Mouse (Mus musculus): ENCODE results near the gene D630045J12Rik.

D630045J12Rik gene

DNA sequence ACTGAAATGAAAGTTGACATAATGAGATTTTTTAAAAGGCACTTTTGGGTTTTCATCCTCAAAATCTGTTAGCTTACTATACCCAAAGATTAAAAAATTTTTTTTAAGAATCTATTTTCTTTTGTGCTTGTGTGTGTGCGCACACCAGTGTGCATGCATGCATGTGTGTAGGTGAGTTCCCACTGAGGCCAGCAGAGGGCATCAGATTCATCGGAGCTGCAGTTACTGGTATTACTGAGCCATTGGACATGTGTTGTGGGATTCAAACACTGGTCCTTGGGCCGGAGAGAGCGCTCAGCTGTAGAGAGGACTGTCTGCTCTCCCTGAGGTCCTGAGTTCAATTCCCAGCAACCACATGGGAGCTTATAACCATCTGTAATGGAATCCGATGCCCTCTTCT lies 123.9 kb downstream of the D630045J12Rik start:
- DNase-seq, result no peak

DNA sequence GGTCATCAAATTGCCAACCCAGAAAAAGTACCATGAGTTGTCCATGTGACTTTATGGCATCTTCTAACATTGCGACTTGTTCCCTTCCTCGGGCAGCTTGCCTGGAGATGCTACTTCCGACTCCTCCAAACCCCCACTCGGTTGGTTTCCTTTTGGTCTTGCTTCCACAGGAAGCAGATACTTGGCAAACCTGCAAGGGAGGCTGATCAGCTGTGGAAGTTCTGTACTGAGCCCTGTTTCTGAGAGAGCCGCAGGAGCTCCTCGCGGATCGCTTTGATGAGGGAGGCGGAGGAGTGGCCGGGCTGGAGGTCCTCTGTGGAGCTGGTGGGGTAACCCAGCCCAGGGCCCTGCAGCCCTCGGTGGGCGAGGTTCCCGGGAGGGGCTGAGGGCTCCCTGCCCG lies 125.7 kb downstream of the D630045J12Rik start:
- no peak for DNase-seq

DNA sequence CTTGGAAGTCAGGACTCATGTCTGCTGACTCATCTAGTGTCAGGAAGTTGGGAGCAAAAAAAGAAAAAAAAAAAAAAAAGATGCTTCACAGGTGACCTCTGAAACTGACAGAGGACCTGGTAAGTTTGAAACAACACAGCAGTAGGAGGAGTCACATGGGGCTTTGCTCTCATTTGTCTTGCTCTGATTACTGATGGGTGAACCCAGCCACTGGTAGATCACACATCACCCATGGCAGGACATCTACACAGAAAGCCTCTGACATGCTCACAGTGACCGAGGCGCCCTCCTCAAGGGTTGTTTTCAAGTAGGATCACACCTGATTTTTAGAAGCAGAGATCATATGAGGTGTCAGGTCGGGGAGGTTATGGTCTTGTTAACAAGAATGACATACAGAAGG lies 128.3 kb downstream of the D630045J12Rik start:
- no peak for DNase-seq

DNA sequence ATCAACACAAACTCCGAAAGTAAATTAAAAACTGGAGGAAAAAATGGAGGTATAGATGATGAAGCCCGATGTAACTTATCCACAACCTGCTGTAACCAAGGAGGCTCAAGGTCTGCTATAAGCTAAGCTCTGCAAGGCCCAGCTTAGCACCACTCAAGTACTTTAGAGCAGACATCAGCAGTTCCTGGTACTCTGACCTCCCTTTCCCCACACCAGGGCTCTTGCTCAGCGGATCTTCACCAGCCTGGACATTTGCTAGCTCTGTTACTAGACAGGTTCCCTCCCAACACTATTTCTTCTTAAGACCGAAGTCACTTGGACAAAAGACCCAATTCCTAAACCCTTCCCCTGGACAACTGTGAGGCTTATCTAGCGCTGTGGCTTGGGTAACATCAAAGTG lies 128.9 kb downstream of the D630045J12Rik start:
- DNase-seq, result no peak

DNA sequence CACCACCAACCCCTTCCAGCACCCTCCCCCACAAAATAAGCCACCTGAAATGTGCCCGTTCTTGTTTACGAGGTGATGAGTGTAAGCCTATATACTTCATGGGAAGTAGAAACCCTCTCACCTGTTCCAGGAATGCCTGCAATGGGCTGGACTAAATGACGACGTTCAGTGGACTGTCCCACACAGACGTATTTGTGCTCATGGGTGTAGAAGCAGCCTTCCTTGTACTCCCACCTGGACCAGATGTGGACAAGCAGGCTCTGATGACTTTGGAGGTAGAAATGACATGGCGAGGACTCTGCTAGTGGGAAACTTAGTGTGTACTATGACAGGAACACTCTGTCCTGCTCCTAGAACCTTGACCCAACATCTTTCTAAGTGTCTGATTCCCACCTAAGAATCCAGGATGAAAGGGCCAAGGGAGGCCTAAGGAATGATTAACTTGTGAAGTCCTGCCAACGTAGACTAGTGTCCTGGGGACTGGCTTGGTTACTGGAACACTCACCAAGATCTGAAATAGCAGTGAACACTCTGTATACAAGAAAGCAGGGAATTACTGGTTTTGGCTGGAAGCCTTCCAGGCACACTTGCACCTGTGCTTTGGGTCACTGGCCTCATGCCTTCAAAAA lies 129.5 kb downstream of the D630045J12Rik start, which contains the start of gene Atp6v0a4:
TSS of gene Atp6v0a4 (minus strand) at position 380 of the 629 bp plus-strand sequence.
- DNase-seq, result no peak

DNA sequence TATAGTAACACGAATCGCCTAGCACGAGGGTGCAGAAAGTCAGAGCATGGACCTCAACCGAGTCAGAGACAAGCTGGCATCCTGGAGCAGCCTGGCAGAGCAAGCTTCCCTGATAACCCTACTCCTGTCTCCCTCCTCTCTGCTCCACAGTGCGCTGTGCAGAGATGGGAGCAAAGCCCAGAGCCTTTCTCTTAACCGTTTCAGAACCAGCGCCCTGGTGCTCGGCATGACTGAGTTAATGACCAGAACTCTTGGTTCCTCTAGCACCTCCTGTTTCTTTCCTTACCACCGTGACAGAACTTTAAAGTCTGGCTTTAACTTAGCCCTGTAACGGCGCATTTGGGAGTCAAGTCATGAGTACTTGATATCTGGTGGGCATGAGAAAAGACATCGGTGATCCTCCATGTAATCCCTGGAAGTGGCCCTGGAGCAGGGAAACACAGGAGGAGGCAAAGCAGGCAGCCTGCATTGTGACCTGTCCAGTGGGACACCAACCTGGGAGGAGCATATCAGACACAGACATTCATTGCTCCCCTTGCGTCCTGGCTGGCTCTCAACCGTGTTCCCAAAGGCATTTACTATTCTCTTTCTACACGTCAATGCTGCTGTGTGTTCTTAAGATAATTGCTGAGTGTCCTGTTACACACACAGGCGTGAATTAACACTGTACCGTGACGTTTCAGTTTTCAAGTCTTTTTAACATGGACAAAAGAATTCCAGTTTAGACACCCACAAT lies 130.2 kb downstream of the D630045J12Rik start:
- DNase-seq, result no peak

DNA sequence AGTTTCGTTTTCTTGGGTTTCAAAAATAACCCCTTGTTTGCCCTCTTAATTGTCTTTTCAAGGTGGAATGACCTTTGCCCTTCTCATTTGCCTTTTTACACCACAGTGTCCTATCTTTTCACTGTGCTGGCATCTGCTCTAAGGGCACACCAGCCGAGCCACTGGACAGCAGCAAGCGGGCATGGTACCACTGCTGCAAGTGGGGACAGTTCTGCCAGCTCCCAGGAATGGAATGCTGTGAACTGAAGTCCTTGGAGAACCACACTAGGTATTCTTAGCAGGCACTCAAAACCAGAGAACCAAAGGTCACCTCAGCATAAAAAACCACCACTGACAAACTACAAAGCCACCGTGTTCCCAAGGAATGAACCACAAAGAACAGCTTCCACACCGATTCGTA lies 131.0 kb downstream of the D630045J12Rik start:
- DNase-seq, result no peak

DNA sequence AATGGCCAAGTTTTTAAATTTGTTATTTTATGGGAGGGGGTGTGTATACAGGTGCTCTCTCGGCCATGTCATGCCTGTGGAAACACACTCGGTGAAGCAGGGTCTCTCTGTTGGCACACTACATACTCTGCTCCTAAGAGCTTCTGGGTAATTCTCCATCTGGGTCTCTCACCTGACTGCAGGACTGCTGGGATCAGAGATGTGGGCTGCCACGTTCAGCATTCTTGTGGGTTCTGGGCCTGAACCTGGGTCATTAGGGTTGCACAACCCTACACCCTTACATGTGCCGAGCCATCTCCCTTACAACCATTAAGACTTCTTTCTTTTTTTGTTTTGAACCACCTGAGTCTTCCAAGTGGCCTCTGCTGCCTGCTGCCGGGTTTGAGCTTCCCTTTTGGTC lies 132.0 kb downstream of the D630045J12Rik start:
- no peak for DNase-seq

DNA sequence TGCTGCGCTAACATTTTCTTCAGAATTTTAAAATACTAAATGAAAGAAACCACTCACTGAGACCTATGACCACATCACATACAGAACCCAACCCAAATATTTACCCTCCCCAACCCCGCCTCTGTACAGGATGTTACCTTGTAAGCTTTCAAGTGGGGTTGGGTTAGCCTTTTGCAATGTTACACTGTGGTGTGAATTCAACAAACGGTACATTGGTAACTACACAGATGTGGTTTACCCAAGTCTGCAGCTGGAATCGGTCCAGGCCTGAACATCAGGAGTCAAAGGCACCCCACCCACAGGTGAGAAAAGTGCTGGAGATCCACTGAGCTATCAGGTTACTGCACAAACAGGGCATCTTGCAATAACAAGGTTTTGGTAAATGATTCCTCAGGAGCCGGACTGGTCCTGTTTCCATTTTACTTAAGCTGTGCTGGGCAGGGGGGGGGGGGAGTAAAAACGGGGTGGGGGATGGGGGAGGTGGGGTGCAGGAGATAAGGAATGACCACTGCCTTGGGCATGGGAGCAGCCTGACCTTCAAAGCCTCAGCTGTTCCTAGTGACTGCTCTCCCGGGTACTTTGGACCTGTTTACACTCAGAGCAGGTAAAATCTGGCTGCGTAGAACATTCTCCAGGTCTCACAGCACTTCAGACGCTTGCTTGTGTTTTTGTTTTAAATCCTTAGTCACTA lies 133.0 kb downstream of the D630045J12Rik start:
- DNase-seq, result no peak

DNA sequence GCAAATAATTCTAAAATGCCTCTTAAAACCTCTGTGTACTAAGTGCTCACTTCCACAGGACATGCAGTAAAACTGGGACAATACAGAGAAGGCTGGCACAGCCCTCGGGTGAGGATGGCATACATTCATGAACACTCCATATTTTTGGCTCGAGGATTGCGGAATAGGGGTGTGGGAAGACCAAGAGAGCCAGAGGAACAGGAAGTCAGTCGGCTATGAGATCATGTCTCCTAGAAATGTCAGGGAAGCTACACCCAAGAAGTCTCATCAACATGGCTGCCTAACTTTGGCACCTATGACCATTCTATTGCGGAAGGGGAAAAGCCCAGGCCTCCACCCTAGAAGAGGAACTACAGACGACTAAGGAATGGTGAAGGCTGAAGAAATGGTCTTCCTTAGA lies 135.5 kb downstream of the D630045J12Rik start:
- no peak for DNase-seq

DNA sequence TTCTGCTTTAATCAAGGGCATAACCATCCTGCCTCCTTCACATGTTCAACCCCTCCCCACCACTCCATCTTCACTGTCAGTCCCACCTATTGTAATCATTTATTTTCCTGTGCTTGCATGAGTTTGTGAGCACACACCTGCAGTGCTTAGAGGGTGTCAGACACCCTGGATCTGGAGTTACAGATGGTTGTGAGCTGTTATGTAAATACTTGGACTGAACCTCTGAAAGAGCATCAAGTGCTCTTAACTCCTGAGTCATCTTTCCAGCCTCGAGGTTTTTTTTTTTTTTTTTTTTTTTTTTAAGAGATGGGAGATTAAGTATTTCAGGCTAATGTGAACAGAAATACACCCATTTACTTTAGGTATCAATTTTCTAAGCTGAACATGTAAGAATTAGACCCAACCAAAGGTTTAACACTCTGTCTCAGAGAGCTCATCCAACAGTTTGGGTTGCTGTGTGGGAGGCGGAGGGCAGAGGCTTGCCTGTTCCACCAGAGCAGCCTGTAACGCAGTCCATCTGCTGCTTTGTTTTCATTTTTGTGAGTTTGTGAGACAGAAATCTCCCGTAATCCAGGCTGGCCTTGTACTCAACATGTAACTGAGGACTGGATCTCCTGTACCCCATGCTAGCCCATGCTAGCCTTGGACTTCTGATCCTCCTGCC lies 137.6 kb downstream of the D630045J12Rik start:
- no peak for DNase-seq

DNA sequence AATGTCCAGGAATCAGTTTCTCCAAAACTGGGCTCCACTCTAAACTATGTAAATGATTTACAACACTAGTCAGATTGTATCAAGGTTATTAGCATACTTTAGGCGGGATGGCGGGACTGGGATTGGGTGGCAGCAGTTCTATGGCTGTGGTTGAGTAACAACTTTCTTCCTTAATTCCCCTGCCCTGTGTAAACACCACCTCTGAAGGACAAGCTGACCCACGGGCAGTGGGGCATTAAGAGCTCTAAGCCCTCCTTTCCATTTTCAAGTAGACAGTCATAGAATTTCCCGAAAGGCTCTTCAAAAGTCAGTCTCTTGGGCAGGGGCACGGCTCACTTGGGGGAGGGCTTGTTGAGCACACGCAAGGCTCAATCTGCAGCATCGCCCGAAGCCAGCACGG lies 142.9 kb downstream of the D630045J12Rik start:
- DNase-seq, result no peak

DNA sequence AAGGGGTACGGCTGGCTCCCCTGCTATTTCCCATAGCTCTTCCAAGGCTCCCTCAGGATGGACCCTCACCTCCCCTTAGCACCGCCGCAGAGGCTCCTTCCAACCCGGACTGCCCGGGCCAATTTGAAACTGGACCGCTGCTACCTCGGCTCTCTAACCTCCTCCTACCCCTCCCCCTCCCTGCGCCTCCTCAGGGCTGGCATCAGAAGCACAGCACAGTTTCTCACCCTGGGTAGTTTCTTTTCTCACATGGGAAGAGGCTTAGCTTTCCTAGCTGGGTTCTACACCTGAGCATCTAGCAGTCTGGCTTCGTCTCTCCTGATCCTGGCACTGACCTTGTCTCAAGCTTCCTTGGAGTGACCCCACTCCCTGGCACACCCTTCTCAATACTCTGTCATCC lies 143.9 kb downstream of the D630045J12Rik start:
- DNase-seq, result no peak

DNA sequence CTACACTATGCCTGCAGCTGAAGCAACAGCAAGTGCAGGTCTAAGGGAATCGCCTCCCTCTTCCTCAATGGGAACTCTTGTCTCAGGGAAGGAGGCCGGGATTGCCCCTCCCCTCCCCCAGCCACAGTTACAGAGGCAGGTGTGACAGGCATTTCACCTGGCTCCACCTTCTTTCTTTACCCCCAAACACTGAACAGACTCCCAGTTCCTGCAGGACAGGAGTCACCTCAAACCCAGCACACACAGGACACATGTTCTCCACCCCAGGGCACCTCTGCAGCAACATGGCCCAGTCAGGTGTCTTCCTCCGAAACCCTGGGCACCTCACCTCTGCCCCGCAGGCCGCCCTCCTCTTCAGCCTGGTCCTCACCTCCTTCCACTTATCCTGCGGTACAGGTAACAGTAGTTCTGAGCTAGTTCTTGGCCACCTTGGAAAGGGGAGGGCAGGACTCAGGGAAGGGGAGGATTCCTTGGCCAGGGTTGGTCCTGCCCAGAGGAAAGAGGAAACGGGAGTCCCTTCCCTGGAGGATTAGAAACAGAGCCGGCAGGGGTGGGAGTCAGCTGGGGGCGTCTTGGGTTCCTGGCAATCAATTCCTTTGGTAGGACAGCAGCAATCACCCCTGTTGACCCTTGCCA lies 144.5 kb downstream of the D630045J12Rik start, which contains the start of gene Tmem213:
TSS of gene Tmem213 (plus strand) at position 96 of the 636 bp plus-strand sequence.
- DNase-seq, result no peak

DNA sequence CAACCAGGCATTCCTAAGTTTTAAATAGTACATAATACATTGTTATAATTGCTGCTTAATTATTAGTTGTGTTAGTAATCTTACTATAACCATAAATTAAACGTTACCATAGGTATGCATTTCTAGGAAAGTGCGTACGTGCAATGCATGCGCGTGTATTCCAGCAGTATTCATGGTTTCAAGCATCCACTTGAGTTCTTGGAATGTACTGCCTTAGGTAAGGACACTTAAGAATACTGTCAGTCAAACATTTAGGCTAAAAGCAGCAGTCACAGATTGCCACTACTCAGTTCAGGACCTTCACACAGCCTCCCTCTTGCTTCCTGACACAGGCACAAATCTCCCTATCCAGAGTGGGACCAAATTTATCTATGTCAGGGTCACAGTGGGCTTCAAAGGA lies 145.4 kb downstream of the D630045J12Rik start:
- DNase-seq, result no peak

DNA sequence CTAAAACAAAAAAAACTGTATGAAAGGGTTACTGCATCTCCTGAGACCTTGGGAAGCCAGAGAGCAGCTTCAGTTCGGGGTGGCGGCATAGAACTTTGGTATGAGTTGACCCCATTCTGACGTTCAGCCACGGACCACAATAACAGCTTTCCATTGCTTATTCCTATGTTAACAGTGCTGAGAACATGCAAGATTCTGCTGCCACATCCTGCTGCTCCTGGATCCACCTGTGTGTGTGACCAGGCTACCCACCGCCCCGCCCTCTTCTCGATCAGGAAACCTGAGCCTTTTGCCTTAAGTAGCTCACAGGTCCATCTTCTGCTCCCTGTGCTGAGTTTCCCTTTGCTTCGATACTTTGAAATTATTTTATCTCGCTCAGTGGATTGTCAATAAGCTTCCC lies 147.9 kb downstream of the D630045J12Rik start:
- DNase-seq, result no peak

DNA sequence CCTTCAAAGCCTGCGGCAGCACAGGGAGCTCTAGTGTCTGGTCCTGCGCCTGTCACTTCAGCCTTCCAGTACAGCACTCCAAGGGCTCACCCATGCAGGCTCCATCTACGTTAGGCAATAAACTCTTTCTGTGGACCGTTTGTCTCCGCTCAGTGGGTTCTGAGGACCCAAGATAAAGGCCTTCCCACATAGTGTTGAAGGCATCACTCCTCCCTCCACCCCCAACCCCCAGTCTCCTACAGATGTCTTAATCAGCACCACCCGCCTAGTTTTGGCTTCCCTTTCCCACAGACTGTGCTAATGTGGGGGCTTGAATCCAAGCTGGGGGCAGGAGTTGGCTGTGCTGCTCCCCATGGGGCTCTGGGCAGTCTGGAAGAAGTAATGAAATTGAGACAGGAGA lies 150.0 kb downstream of the D630045J12Rik start:
- DNase-seq, result no peak

DNA sequence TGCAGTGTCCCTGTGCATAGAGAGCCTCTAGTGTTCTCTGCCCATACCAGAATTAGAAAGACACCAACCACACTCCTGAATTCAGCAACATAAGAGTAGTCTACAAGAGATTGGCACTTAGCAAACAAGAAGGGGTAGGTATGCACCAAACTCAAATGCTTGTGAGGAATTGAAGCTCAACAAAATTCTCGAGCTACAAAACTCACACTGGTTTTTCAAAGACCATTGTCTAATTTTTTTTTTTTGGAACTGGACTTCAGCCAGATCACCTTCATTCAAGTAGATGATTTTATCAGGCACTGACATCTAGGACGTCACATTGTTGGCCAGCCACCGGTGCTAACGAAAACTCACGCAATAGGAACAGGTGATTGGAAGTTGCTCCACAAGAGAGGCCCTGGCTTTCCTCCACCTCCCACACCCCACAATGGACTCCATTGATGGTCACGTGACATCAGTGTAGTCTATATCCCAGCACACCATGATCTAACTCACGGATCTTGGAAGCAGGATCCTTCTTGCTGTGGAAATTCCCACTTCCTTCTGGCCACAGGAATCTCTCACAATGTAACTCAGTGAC lies 151.5 kb downstream of the D630045J12Rik start:
- no peak for DNase-seq

DNA sequence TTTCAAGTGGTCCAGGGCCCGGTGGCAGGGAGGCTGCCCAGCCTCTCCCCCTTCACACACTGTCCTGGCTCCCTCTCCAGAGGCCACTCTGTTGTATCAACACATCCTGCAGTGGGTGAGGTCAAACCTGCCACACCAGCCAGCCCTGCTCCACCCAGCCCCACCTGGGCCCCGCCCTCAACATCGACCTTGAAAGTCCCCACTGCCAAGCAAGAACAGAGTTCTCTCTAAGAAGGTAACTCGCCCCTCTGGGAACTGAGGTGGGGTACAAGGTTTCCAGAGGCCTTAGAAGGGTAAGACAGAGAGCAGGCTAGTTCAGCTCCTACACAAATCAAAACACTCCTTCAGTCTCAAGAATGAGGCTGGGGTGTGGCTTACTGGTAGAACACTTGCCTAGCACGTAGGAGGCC lies 156.8 kb downstream of the D630045J12Rik start:
- DNase-seq, result no peak

DNA sequence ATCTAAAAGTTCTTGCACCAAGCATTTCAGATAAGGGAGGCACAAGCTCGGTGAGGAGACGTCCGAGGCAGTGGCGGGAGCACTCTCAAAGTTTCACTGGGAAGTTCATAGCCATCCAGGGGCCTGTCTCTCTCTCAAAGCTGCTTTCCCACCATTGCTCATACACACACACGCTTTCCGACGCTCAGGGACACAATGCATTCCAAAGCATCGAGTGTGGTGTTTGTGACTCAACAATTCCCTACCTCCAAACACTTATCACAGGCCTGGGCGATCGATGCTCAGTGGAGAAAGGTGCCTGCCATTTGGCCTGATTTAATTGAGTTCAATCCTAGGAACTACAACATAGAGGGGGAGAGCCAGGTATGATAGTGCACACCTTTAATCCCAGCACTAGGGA lies 159.1 kb downstream of the D630045J12Rik start:
- no peak for DNase-seq

DNA sequence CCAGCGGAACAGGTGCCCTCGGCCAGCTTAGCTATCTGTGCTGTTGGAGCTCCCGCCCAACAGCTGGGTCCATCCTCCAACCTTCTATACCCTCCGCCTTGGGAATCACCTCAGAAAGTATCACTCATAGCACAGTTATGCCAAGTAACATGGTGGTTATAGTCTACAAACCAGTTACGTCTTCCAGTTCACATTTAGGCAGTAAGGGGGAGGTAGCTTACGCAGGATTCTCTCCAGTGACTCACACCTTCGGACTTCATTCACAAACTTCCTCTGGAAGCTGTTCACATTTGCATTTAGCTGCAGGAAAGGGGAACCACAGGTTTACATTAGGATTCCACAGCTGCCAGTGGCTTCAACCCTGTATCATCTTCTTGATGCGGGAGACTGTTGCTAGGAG lies 161.3 kb downstream of the D630045J12Rik start:
- no peak for DNase-seq

DNA sequence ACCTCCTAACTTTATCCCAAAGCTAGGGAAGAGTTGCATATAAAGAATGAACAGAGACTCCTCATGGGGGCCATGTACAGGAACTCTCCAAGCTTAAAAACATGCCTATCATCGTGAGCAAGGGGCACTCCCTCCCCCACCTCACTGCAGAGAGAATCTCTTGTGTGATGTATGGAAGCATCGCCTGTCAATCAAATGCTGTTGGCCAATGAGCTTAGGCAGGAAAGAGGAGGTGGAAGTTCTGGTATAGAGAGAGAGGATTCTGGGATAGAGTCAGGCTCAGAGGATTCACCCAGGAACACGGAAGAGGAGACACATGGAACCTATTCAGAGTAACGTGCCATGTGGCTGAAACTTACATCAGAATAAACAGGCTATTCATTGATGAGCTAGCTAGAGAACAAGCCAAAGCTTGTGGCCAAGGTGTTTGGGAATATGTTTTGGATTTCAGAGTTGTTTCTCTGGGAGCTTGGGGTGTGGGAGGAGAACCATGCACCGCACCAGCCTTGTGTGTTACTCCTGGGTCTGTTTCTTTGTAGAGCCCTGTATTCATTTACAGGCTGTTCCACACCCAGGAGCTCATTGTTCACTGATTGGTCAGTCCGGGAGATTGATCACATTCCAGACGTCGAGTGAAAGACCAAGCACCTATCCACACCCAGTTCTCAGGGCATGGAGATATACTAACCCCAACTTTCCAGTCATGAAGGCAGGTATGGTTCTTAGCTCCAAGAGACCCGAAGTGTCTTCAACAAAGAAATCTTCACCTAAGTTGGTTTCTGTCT lies 166.4 kb downstream of the D630045J12Rik start:
- no peak for DNase-seq

All from right cerebral cortex, postnatal 4 days (tissue).